Mouse (Mus musculus) kidney, adult 2 months (tissue): ENCODE results near the gene Vsir.

Experiments
- CTCF ChIP-seq: fragments of 200-500 bp; conservative IDR thresholded peaks from 2 replicates; pipeline ENCODE4 v1.5.1; 2011; ENCODE audit warnings: low read depth, mild to moderate bottlenecking, control low read depth, low read length, moderate library complexity, mixed read lengths; ENCODE audit not compliant: insufficient read depth, insufficient read length
- POLR2A ChIP-seq: fragments of 200-500 bp; IDR thresholded peaks from one replicate; pipeline ENCODE4 v1.6.1; 2011; ENCODE audit warnings: low read depth, low read length, control low read depth

DNA sequence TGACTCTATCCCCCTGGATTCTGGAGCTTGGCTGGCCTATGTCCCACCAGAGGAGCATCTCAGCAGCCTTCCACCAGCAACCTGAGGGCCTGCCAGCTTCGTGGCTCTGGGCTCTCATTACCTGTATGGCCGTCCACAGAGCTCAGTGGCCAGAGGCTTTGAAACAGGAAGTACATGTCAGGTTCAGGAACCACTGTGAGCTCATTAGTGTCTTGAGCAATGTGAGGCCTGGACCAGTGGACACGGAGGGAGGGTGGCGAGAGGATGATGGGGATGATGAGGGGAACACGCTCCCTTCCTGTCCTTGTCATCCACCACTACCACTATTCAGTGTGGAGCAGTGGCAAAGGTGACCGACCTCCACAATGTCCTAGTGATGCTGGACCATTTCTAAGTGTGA is 22.8 kb downstream of the Vsir start:
- no peak for TF ChIP-seq CTCF
- no peak for TF ChIP-seq POLR2A
